Mouse (Mus musculus) testis, adult 2 months (tissue): Measurements from ENCODE around the gene Tm6sf1. TPM values are rescaled to one million over a fixed set of nuclear protein-coding genes. Genes with fewer than 3 reads are reported as not detected.

Experiments used
- H3K27ac ChIP-seq: fragments of 200-500 bp; 2 replicates; pipeline ENCODE4 v1.5.1; 2012; ENCODE audit warnings: low read depth, low read length; ENCODE audit not compliant: control insufficient read depth, insufficient read depth
- H3K27me3 ChIP-seq: fragments of 200-500 bp; 2 replicates; pipeline ENCODE4 v1.6.1; 2012; ENCODE audit warnings: mild to moderate bottlenecking, low read length, moderate library complexity; ENCODE audit not compliant: control insufficient read depth, insufficient read depth
- H3K36me3 ChIP-seq: fragments of 200-500 bp; 2 replicates; pipeline ENCODE4 v1.6.1; 2012; ENCODE audit warnings: mild to moderate bottlenecking, low read length; ENCODE audit not compliant: control insufficient read depth, insufficient read depth
- H3K4me1 ChIP-seq: fragments of 200-500 bp; 2 replicates; pipeline ENCODE4 v1.6.1; 2012; ENCODE audit warnings: low read length; ENCODE audit not compliant: control insufficient read depth, insufficient read depth
- H3K4me3 ChIP-seq: fragments of 200-500 bp; 2 replicates; pipeline ENCODE4 v1.5.1; 2012; ENCODE audit warnings: low read depth, mild to moderate bottlenecking, low read length, moderate library complexity, mixed read lengths; ENCODE audit not compliant: control insufficient read depth
- CTCF ChIP-seq: fragments of 200-500 bp; IDR thresholded peaks from 2 replicates; pipeline ENCODE4 v1.5.1; 2012; ENCODE audit warnings: low read depth, mild to moderate bottlenecking, inconsistent platforms, low read length, moderate library complexity; ENCODE audit not compliant: control insufficient read depth, insufficient read depth, insufficient replicate concordance
- POLR2A ChIP-seq: fragments of 200-500 bp; IDR thresholded peaks from 2 replicates; pipeline ENCODE4 v1.6.1; 2012; ENCODE audit warnings: low read depth, mild to moderate bottlenecking, inconsistent platforms, low read length, moderate library complexity; ENCODE audit not compliant: control insufficient read depth
- polyA plus RNA-seq: library from polyadenylated mRNA; depleted of rRNA; stranded (reverse); fragments of >200 nt; gene quantifications from 2 replicates; pipeline ENCODE4 v1.2.3, GENCODE M21; 2012

Tm6sf1 gene
- polyA plus RNA-seq, 1 experiment = 9.5 TPM

- H3K4me1 ChIP-seq = no peaks in the 10 kb centered on the region
- no peaks in the 10 kb centered on the region for H3K36me3 ChIP-seq
- H3K27me3 ChIP-seq = no peaks in the 10 kb centered on the region
- TF ChIP-seq POLR2A (no peak), CTCF (no peak)
- no peak overlapping the region for H3K4me3 ChIP-seq
- no peak overlapping the region for H3K27ac ChIP-seq
Observed at GRCm38 (mm10) chr7:81844801-81845200, 14.0 kb upstream of the Tm6sf1 start.

- Histone ChIP-seq H3K27me3 (no peaks in the 10 kb centered on the region), H3K27ac (no peak overlapping the region), H3K4me1 (no peaks in the 10 kb centered on the region), H3K4me3 (no peak overlapping the region), H3K36me3 (no peaks in the 10 kb centered on the region)
- TF ChIP-seq POLR2A (no peak), CTCF (no peak)
Observed at GRCm38 (mm10) chr7:81845313-81845712, 13.5 kb upstream of the Tm6sf1 start.

- Histone ChIP-seq H3K4me1 (no peaks in the 10 kb centered on the region), H3K27ac (no peak overlapping the region), H3K27me3 (no peaks in the 10 kb centered on the region), H3K36me3 (no peaks in the 10 kb centered on the region), H3K4me3 (no peak overlapping the region)
- TF ChIP-seq POLR2A = no peak
- TF ChIP-seq CTCF = no peak
Observed at GRCm38 (mm10) chr7:81846008-81846407, 12.8 kb upstream of the Tm6sf1 start.

GRCm38 (mm10) chr7:81847010-81847409, 11.8 kb upstream of the Tm6sf1 start:
- Histone ChIP-seq H3K4me3 (no peak overlapping the region), H3K27ac (no peak overlapping the region), H3K4me1 (no peaks in the 10 kb centered on the region), H3K36me3 (no peaks in the 10 kb centered on the region), H3K27me3 (no peaks in the 10 kb centered on the region)
- no peak for TF ChIP-seq POLR2A
- no peak for TF ChIP-seq CTCF

GRCm38 (mm10) chr7:81847777-81848176, 11.0 kb upstream of the Tm6sf1 start:
- Histone ChIP-seq H3K27me3 (no peaks in the 10 kb centered on the region), H3K27ac (no peak overlapping the region), H3K4me1 (no peaks in the 10 kb centered on the region), H3K36me3 (no peaks in the 10 kb centered on the region), H3K4me3 (no peak overlapping the region)
- no peak for TF ChIP-seq CTCF
- TF ChIP-seq POLR2A = no peak

GRCm38 (mm10) chr7:81849214-81849613, 9.6 kb upstream of the Tm6sf1 start:
- no peaks in the 10 kb centered on the region for H3K4me1 ChIP-seq
- no peaks in the 10 kb centered on the region for H3K36me3 ChIP-seq
- TF ChIP-seq POLR2A (no peak), CTCF (no peak)
- no peak overlapping the region for H3K27ac ChIP-seq
- H3K27me3 ChIP-seq = no peaks in the 10 kb centered on the region
- H3K4me3 ChIP-seq = no peak overlapping the region

GRCm38 (mm10) chr7:81849633-81850032, 9.2 kb upstream of the Tm6sf1 start:
- Histone ChIP-seq H3K27ac (no peak overlapping the region), H3K27me3 (no peaks in the 10 kb centered on the region), H3K36me3 (no peaks in the 10 kb centered on the region), H3K4me3 (no peak overlapping the region), H3K4me1 (no peaks in the 10 kb centered on the region)
- TF ChIP-seq POLR2A (no peak), CTCF (no peak)

- Histone ChIP-seq H3K27ac (no peak overlapping the region), H3K27me3 (no peaks in the 10 kb centered on the region), H3K36me3 (no peaks in the 10 kb centered on the region), H3K4me3 (no peak overlapping the region), H3K4me1 (no peaks in the 10 kb centered on the region)
- TF ChIP-seq POLR2A (no peak), CTCF (no peak)
Observed at GRCm38 (mm10) chr7:81850171-81850570, 8.6 kb upstream of the Tm6sf1 start.
